Mouse (Mus musculus) ES-Bruce4 (cell line): ENCODE data around the gene Dpp6.

ENCODE experiments used
- CTCF ChIP-seq: IDR thresholded peaks from one replicate; pipeline ENCODE4 v1.8.1; 2011; ENCODE audit warnings: low read depth, low read length
- EP300 ChIP-seq: IDR thresholded peaks from 2 replicates; pipeline ENCODE4 v1.6.1; 2011; ENCODE audit warnings: low read depth, low read length; ENCODE audit not compliant: insufficient read depth
- POLR2A ChIP-seq: IDR thresholded peaks from one replicate; pipeline ENCODE4 v1.8.1; 2011; ENCODE audit warnings: low read length; ENCODE audit not compliant: insufficient read depth

DNA sequence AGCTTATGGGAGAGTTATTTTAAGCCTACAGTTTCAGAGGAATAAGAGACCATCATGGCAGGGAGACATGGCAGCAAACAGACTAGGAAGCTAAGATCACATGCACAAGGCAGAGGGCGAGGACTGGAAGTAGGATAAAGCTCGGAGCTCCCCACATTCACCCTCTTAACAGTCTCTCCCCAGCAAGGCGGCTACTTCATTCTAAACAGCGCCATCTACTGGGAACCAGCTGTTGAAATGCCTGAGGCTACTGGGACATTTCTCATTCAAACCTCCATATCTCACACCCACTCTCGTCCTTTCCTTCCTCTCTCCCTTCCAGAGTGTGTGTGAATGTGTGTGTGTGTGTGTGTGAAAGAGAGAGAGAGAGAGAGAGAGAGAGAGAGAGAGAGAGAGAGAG is 212.8 kb downstream of the Dpp6 start:
- TF ChIP-seq EP300: no peak
- peak; percentile 38 for TF ChIP-seq CTCF
- no peak for TF ChIP-seq POLR2A
